Mouse (Mus musculus) B cell, adult 2 months (primary cell): ENCODE measurements around the gene Gm16442.
"Not testable (repeated sequence)": the region's sequence is repeated elsewhere in the genome, so short reads cannot be mapped to it uniquely, and the experiment has no call there.

ENCODE experiments used
- DNase-seq, 2 experiments: peaks; one replicate each; pipeline ENCODE4 v3.0.0; 2022

The Gm16442 gene

GRCm38 (mm10) chr7:20122479-20122878 lies at the start of gene Gm16442:
Gene Gm16442 (minus strand): TSS chr7:20122579.
- not testable (repeated sequence) for DNase-seq

- not testable (repeated sequence) for DNase-seq
Measured at GRCm38 (mm10) chr7:20168277-20168676, 45.9 kb upstream of the Gm16442 start, which contains the start of gene Vmn1r94. Gene Vmn1r94 (minus strand): TSS chr7:20168377.

DNA sequence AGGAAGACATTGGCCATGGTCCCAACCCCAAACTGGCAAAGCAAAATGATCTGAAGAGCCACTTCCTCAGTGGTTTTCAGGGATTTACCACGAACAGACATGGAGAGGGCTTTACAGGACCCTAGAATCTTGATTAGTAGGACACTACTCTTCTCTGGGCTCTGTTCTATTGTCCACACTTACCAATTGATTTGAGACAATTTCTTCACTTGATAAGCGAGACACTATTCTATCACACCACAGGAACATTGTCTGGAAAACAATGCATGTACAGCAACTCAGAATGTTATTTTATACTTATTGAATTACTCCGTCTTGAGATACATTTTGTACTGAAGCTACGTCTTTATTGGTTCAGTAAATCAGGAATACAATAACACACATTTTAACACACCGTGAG lies 16.6 kb upstream of the Gm16442 start, which contains the start of gene Vmn1r93:
Gene Vmn1r93 (minus strand): TSS at position 101 of the 400 bp plus-strand sequence.
- not testable (repeated sequence) for DNase-seq

GRCm38 (mm10) chr7:20099380-20099779 lies 23.0 kb downstream of the Gm16442 start, which contains the start of gene Vmn1r91:
Gene Vmn1r91 (plus strand): TSS chr7:20099680.
- DNase-seq, result not testable (repeated sequence)

GRCm38 (mm10) chr7:20078118-20078517 lies 44.3 kb downstream of the Gm16442 start:
- not testable (repeated sequence) for DNase-seq
